Mouse (Mus musculus) testis, postnatal 10 days (tissue): ENCODE measurements around the gene Tprgl.

ENCODE experiments used
- DNase-seq: peaks from one replicate; pipeline ENCODE4 v3.0.0; 2021; ENCODE audit warnings: low spot score

Tprgl gene

GRCm38 (mm10) chr4:154118782-154119181 is 41.7 kb downstream of the Tprgl start:
- DNase-seq: no peak

- DNase-seq: no peak
Measured at GRCm38 (mm10) chr4:154116421-154116820, 44.0 kb downstream of the Tprgl start.

- DNase-seq: no peak
Measured at GRCm38 (mm10) chr4:154109850-154110243, 50.6 kb downstream of the Tprgl start.

GRCm38 (mm10) chr4:154109216-154109849 is 51.1 kb downstream of the Tprgl start:
- DNase-seq: no peak
